Mouse (Mus musculus) retina, adult 2 months (tissue): ENCODE results near the gene Fgfr2.

Experiments
- DNase-seq: peaks from one replicate; pipeline ENCODE4 v3.0.0-alpha.2; 2012; ENCODE audit warnings: low read depth, low spot score

Fgfr2 gene

GRCm38 (mm10) chr7:132337268-132337917 lies 785.8 kb downstream of the Fgfr2 start:
- DNase-seq = no peak

- no peak for DNase-seq
These were observed 786.4 kb downstream of the Fgfr2 start for GRCm38 (mm10) chr7:132336781-132337180.

- DNase-seq = no peak
These were observed 787.8 kb downstream of the Fgfr2 start for GRCm38 (mm10) chr7:132335367-132335766.

- no peak for DNase-seq
These were observed 790.1 kb downstream of the Fgfr2 start for GRCm38 (mm10) chr7:132333078-132333477.

DNA sequence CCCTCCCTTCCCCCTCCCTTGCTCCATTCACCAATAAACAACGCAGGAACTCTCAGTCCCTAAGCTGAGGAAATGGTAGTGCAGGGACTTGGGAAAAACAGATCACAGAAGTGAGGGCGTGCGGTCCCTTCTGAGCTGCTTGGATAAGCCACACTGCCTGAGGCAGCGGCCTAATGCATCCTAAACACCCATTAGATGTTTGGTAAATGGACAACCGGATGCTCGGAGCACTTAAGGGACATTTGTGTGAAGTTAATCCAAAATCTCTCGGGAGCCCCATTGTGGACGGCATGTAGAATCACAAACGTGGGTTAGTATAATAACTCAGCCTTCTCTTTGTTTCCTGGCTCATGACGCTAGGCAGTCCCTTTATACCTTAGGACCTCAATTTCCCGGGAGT lies 791.0 kb downstream of the Fgfr2 start:
- no peak for DNase-seq

DNA sequence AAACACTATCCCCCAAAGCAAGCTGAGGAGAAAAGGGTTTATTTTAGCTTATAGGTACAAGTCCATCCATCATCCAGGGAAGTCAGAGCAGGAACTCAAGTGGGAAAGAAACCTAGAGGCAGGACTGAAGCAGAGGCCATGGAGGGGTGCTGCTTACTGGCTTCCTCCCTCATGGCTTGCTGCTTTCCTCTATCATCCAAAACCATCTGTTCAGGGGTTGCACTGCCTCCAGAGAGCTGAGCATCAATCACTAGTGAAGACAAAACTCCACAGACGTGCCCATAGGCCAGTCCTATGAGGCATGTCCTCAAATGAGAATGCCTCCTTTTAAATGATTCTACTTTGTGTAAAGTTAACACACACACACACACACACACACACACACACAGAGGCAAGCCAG lies 793.0 kb downstream of the Fgfr2 start:
- no peak for DNase-seq

DNA sequence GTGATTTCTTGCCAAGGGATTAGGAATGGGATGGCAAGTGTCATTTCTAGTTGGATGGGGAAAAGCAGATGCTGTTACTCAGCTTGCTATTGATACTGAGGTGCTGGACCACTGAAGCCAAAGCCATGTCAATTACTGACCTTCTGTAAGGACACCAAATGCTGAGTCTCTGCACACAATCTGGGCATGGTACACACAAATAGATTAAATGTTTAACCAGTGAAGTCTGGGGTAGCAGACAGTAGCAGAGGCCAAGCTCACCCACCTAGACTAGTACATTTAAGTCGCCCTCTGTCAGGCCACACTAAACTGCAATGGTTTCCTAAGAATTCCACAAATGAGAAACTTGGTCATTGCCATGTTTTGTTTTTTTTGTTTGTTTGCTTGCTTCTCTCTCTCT lies 794.5 kb downstream of the Fgfr2 start:
- no peak for DNase-seq

- DNase-seq = no peak
These were observed 797.4 kb downstream of the Fgfr2 start for GRCm38 (mm10) chr7:132325549-132326331.

- DNase-seq = no peak
These were observed 799.7 kb downstream of the Fgfr2 start for GRCm38 (mm10) chr7:132323430-132323829.

DNA sequence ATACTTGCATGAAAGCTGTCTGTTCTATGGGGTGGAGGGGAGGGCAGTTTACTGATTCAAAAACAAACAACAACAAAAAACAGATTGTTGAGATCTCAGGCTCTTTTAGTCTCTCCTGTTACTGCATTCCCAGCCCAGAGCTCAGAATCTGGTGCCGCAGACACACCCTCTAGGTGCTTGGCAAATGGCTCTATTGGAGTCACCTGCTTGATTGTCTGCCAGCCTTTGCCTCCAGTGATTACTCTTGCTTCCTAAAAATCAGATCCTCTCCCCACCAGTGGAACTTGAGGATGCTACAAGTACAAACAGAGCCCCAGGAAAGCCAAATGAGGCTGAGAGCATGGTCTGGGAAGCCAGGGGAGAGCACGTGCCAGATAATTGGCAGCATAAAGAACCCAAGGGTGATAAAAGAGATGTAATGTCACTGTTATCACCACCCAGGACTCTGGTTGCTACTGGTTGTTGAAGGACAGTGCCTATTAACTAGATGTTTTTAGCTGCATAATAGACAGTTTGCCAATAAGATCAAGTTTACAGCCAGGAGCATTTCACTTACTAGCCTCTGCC lies 801.7 kb downstream of the Fgfr2 start:
- DNase-seq = no peak

DNA sequence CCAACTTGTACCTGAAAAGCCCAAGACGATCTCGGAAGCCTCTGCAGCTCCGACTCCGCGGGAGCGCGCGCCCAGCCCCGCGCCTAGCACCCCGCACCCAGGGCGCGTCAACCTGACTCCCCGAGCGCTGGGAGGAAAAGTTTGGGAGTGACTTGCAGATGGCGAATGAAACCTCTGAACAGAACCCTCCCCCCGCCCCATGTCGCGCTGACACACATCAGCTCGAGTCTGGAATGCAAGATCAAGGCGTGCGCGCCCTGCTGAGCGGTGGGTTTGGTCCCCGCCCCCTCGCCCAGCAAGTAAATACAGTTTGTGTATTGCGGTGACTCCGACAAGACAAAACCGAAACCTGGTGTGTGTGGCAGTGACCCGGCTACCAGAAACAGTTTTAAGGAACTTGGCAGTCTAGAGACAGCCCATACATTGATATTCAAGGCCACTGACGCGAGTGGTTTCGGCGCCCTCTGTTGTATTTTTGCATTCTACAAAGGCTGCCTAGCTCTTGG lies 806.1 kb downstream of the Fgfr2 start, which contains the start of gene Chst15:
Gene Chst15, minus strand, starts transcription at position 193 of the 506 bp plus-strand sequence.
- DNase-seq = no peak

GRCm38 (mm10) chr7:132316101-132317035 lies 806.8 kb downstream of the Fgfr2 start:
- no peak for DNase-seq

- no peak for DNase-seq
These were observed 807.7 kb downstream of the Fgfr2 start for GRCm38 (mm10) chr7:132315149-132316091.

DNA sequence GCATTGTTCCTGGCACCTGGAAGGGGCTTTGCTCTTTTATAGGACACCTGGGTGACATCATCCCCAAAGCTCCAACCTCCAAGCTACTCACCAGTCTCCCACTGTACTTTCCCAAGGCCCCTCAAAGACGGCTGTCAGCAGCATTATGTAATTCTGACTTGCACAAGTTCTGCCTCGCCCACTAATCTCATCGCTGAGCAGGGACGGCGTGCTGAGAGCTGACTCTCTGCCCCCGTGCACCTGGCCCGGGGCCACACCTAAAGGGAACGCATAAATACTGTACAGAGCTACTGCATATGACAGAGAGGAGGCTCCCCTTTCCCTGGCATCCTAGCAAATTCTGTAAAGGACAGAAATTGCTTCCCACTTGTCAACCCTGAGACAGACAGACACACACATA lies 810.8 kb downstream of the Fgfr2 start:
- DNase-seq = no peak

GRCm38 (mm10) chr7:132308537-132309191 lies 814.5 kb downstream of the Fgfr2 start:
- no peak for DNase-seq

DNA sequence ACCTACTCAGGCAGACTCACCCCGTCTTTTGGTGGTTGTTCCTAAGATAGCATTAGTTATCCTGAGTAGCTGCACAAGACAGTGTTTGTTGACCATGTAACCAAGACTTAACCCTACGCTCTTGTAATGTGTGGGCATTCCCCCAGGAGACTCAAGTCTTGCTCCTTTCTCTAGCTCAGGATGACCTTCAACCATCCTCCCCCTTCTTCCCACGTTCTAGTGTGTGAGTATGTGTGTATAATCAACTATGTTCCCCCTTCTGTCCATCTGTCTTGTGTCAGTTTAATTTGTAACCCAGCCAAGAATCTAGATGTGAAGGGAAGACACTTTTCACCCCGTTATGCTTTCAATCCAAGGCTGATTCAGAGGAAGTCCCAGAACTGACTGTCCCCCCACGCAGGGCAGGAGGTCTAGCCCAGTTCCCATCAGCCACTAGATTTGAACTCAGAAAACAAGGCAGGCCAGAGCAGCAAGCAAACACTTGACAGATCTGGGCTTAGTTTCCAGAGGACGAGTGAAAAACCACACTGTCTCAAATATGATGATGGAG lies 815.4 kb downstream of the Fgfr2 start:
- no peak for DNase-seq

GRCm38 (mm10) chr7:132306671-132307412 lies 816.3 kb downstream of the Fgfr2 start:
- DNase-seq = no peak

- no peak for DNase-seq
These were observed 817.4 kb downstream of the Fgfr2 start for GRCm38 (mm10) chr7:132305492-132306375.
